Mouse (Mus musculus) megakaryocyte, embryonic 14.5 days (primary cell): ENCODE measurements around the gene Ddx43. TPM values are rescaled to one million over a fixed set of nuclear protein-coding genes. Genes with fewer than 3 reads are reported as not detected.
A peak's percentile ranks its signal among the peaks of the same experiment; 100 is the strongest.

Experiments used
- H3K27me3 ChIP-seq: replicated peaks from 2 replicates; pipeline ENCODE3; 2012; ENCODE audit warnings: inconsistent platforms
- H3K36me3 ChIP-seq: replicated peaks from 2 replicates; pipeline ENCODE3; 2012; ENCODE audit warnings: low read length, inconsistent platforms, mixed read lengths
- H3K4me1 ChIP-seq: 2 replicates; pipeline ENCODE4 v1.6.1; 2012; ENCODE audit warnings: inconsistent platforms
- H3K4me3 ChIP-seq: replicated peaks from 2 replicates; pipeline ENCODE3; 2012; ENCODE audit warnings: moderate library complexity, mild to moderate bottlenecking, inconsistent platforms
- H3K9me3 ChIP-seq: 2 replicates; pipeline ENCODE4 v1.6.1; 2012; ENCODE audit warnings: inconsistent platforms
- FLI1 ChIP-seq: IDR thresholded peaks from 2 replicates; pipeline ENCODE4 v1.6.1; 2012; ENCODE audit warnings: low read length, inconsistent platforms, mixed read lengths
- GATA1 ChIP-seq: IDR thresholded peaks from 3 replicates; pipeline ENCODE4 v1.6.1; 2012; ENCODE audit warnings: mixed read lengths, low read length, inconsistent platforms, borderline replicate concordance
- polyA plus RNA-seq: library from polyadenylated mRNA; stranded (reverse); fragments of >175 nt; gene quantifications from 2 replicates; pipeline ENCODE4 v1.2.3, GENCODE M21; 2012; ENCODE audit warnings: low replicate concordance; ENCODE audit not compliant: insufficient read depth

Gene Ddx43
- polyA plus RNA-seq, 1 experiment, result 0.07 TPM

DNA sequence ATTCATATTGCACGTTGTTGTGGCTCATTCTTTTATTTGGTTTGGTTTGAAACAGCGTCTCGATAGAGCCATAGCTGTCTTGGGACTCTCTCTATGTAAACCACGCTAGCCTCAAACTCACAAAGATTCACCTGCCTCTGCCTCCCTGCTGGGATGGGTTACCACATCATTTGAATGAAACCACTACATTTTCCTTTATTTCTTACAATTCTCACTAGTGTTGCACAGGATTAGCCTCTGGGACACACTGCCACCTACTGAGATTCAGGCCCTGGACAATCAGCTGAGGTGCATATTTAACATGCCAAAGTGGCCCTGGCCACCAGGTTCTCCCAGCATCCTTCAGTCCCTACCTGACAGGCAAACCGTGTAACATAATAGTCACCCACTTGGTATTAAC is 43.8 kb downstream of the Ddx43 start:
- Histone ChIP-seq H3K4me3 (no peak overlapping the region), H3K36me3 (peaks cover 25% of the 10 kb centered on the region), H3K27me3 (peaks cover 3% of the 10 kb centered on the region), H3K4me1 (peaks cover 46% of the 10 kb centered on the region), H3K9me3 (no peaks in the 10 kb centered on the region)
- no peak for TF ChIP-seq GATA1

DNA sequence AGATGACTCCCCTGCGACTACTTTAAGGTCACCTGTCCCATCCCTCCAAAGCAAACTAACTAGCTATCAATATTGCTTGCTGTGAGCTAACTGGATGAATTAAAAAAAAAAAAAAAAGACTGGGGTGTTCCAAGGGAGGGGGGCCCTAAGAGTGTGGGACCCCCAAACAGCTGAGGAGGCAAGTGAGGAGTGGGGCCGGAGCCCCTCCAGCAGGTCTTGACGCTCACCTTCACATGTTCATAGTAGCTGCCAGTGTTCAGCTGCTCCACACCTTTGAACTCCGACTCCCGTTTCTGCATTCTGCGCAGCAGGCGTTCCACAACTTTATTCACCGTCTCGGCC is 46.6 kb downstream of the Ddx43 start:
- TF ChIP-seq FLI1 (no peak), GATA1 (no peak)
- peak overlapping the region; percentile 96 for H3K4me3 ChIP-seq

DNA sequence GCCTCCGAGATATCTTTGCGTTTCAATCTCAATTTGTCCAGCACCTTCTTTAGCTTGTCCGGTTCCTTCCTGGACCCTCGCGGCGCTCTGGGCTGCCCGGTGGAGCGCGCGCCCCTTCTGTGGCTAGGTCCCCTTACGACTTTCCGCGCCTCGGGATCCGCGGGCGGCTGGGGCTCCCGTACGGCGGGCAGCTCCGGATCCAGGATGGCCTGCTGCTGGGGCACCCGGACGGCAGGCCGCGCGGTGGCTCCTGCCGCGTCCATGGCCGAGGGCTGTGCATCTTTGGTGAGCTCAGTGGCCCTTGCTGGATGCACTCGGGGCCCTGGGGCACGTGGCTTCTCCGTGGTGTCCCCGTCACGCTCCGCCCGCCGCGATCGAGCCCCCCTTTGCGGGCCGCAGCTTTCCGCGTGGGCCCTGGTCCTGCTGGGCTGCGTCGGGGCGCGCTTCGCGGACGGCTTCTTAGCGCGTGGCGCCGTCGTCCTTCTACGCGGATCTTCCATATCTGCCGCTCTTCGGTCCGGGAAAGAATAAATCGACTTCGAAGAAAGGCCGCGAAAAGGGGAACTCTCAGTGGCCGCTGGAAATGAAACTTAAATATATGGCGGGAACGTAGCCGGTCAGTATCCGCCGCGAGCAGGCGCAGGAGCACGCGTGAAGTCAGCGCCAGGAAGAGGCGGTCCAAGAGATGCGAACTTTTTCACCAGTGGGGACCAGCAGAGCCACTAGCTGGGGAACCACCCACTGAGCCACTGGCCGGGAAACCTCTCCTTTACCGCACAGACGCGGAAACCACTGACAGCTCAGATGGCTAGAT is 47.2 kb downstream of the Ddx43 start, which contains the start of gene Cgas:
TSS of gene Cgas (minus strand) at position 659 of the 814 bp plus-strand sequence.
- Histone ChIP-seq H3K36me3 (peaks cover 4% of the 10 kb centered on the region), H3K4me1 (peaks cover 53% of the 10 kb centered on the region), H3K27me3 (peaks cover 12% of the 10 kb centered on the region), H3K9me3 (no peaks in the 10 kb centered on the region), H3K4me3 (peak within 1 kb of the TSS; percentile 96)
- no peak for TF ChIP-seq FLI1
- no peak for TF ChIP-seq GATA1

More for the DNA sequence above, 46.6 kb downstream of the Ddx43 start:
- Histone ChIP-seq H3K27me3 (peaks cover 12% of the 10 kb centered on the region), H3K4me1 (peaks cover 47% of the 10 kb centered on the region), H3K36me3 (peaks cover 4% of the 10 kb centered on the region), H3K9me3 (no peaks in the 10 kb centered on the region)

DNA sequence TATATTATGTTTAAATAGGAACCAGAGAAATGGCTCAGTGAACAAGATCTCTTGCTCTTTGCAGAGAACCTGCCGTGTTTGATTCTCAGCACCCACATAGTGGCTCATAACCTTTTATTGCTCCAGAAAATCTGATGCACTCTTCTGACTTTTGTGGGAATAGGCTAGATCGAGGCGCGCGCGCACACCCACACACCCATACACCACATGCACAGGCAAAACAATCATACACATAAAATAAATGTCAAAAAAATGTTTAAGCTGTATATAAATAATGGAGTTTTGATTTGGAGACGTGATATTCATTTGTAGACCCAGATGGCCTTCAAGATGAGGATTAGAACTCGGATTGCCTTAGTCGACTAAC is 52.0 kb downstream of the Ddx43 start:
- peaks cover 54% of the 10 kb centered on the region for H3K4me1 ChIP-seq
- TF ChIP-seq FLI1 (no peak), GATA1 (no peak)
- H3K9me3 ChIP-seq, result no peaks in the 10 kb centered on the region
- H3K36me3 ChIP-seq, result peaks cover 14% of the 10 kb centered on the region
- H3K27me3 ChIP-seq, result peaks cover 12% of the 10 kb centered on the region
- peak overlapping the region; percentile 99 for H3K4me3 ChIP-seq

DNA sequence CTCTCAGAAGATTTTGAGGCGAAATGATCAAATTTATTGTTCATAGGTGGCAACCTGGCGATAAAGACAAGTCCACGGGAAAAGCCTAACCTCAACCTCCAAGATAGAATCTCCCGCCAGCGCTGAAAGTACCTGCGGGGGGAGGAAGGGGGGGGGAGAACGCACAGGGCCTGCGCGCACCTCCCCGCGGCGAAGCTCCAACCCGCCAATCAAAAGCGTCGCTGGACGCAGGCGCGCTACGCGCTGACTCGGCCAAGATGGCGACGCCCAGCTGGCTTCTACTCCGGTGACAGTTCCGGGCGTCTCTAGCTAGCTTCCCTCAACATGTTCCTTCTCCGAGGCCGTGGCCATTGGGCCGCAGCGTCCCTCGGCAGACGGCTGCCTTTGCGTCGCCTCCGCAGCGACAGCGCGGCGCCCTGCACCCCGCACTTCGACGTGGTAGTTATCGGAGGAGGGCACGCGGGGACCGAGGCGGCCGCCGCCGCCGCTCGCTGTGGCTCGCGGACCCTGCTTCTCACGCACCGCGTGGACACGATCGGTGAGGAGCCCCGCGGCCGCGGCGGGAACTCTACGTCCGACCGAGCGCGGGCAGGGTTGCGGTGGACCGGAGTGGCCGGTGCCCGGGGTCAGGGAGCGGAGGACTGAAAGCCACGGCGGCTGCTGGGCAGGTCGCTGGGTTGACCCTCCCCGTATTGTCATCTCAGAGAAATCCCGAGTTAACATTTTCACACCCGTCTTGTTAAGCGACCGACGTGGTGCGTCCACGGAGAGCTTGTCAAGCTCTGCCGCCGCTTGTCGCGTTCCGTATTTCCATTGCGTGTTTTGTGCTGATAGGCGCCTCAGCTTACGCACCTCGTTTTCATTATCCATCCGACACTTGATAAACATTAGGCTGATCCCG is 52.6 kb downstream of the Ddx43 start, which contains the start of the genes Mto1 and Gm17324:
TSS of gene Mto1 (plus strand) at position 236 of the 901 bp plus-strand sequence.
TSS of gene Gm17324 (minus strand) at position 814 of the 901 bp plus-strand sequence.
- peaks cover 50% of the 10 kb centered on the region for H3K4me1 ChIP-seq
- no peaks in the 10 kb centered on the region for H3K9me3 ChIP-seq
- peaks cover 20% of the 10 kb centered on the region for H3K36me3 ChIP-seq
- peak within 1 kb of the TSS; percentile 99 for H3K4me3 ChIP-seq
- peaks cover 12% of the 10 kb centered on the region for H3K27me3 ChIP-seq
- no peak for TF ChIP-seq GATA1
- TF ChIP-seq FLI1, result no peak

DNA sequence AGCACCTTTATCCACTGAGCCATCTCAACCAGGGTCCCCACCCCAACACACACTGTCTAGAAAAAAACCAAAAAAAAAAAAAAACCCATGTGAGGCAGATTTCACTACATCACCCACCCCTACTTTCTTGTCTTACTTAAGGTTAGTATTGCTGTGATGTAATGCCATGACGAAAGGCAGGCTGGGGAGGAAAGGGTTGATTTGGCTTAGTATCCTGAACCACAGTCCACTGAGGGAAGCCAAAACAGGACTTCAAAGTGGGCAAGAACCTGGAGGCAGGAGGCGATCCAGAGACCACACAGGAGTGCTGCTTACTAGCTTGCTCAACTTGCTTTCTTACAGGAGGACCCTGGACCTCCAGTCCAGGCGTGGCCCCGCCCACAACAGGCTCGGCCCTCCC is 54.8 kb downstream of the Ddx43 start:
- Histone ChIP-seq H3K4me1 (peaks cover 55% of the 10 kb centered on the region), H3K4me3 (no peak overlapping the region), H3K9me3 (no peaks in the 10 kb centered on the region), H3K27me3 (peaks cover 4% of the 10 kb centered on the region), H3K36me3 (peaks cover 40% of the 10 kb centered on the region)
- no peak for TF ChIP-seq FLI1
- no peak for TF ChIP-seq GATA1

DNA sequence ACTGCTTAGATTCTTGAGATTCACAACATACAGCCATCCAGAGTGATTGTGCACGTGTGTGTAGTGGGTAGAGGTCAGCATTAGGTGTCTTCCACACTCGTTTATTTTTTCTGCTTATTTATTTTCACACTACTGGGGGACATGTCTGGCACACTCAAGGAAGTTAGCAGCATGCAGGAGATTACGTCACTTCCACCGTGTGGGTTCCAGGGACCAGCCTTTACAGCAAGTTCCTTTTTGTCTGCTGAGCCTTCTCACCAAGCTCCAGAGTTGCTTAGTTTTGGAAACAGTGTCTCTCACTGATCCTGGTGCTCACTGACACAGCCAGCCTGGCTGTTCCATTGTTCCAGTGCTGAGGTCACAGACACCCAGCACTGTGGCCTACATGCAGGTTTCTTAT is 55.8 kb downstream of the Ddx43 start:
- H3K36me3 ChIP-seq, result peaks cover 50% of the 10 kb centered on the region
- H3K4me1 ChIP-seq, result peaks cover 55% of the 10 kb centered on the region
- TF ChIP-seq GATA1, result no peak
- TF ChIP-seq FLI1, result no peak
- no peaks in the 10 kb centered on the region for H3K27me3 ChIP-seq
- no peaks in the 10 kb centered on the region for H3K9me3 ChIP-seq
- peak overlapping the region; percentile 83 for H3K4me3 ChIP-seq

DNA sequence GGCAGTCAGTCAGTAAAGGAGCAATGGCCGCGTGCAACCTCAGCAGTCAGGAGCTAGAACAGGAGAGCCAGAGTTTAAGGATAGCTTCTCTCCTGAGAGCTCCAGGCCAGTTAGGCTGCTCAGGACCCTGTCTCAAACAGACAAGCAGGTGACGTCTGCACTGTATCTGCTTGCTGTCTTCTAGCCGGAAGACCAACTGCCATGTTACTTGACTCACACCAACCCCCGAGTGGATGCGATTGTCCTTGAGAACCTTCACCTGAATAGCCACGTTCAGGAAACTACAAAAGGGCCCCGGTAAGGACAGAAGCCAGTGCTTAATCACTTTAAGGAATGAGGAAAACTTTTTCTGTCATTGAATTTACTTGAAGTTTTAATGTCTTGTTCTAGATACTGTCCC is 61.4 kb downstream of the Ddx43 start:
- Histone ChIP-seq H3K9me3 (no peaks in the 10 kb centered on the region), H3K27me3 (no peaks in the 10 kb centered on the region), H3K36me3 (peaks cover 89% of the 10 kb centered on the region), H3K4me1 (peaks cover 34% of the 10 kb centered on the region), H3K4me3 (no peak overlapping the region)
- TF ChIP-seq GATA1 (no peak), FLI1 (no peak)

DNA sequence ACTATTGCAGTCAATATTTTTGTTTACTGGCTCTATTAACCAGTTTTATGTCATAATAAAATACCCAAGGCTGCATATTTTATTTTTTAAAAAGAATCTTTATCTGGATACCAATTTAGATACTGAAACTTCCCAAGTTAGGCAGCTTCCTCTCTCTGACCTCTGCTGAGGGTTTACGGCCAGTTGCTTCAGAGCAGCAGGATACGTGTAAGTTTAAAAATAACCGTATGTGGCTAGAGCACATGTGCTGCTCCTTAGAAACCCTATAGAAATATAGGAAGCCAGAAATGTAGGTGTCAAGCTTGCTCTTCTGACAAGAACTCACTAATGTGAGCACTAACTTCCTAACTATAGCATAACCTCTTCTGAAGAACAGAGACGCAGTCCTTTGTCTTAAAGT is 67.8 kb downstream of the Ddx43 start:
- no peaks in the 10 kb centered on the region for H3K27me3 ChIP-seq
- peaks cover 87% of the 10 kb centered on the region for H3K36me3 ChIP-seq
- H3K4me1 ChIP-seq, result peaks cover 41% of the 10 kb centered on the region
- no peak overlapping the region for H3K4me3 ChIP-seq
- no peaks in the 10 kb centered on the region for H3K9me3 ChIP-seq
- TF ChIP-seq FLI1, result no peak
- no peak for TF ChIP-seq GATA1

DNA sequence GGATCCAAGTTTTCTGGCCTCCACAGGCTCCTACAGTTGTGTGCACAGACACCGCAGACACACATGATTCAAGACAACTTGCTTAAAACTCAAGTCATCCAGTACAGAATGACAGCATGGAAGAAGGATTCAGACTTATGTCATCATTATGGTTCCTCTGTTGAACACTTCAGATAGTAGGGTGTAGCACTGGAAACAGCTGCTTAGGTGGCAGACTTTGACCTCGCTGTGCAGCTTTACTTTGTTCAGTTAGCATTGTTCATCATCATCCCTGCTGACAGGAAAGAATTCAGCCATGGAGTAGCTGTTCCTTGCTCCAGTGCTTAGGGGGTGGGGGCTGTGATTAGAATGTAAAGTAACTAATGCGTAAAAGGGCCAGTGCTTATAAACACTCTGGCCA is 70.1 kb downstream of the Ddx43 start:
- Histone ChIP-seq H3K27me3 (no peaks in the 10 kb centered on the region), H3K4me3 (no peak overlapping the region), H3K4me1 (peaks cover 33% of the 10 kb centered on the region), H3K36me3 (peaks cover 87% of the 10 kb centered on the region), H3K9me3 (no peaks in the 10 kb centered on the region)
- TF ChIP-seq FLI1, result no peak
- TF ChIP-seq GATA1, result no peak

Other genes with a start within 250 kb of the Ddx43 start
- 0.09 TPM in 1 of 2 replicates, not detected in the other for gene Gsta4, start 213.0 kb upstream of the Ddx43 start, polyA plus RNA-seq
- gene Gsta1, start 165.1 kb upstream of the Ddx43 start, polyA plus RNA-seq, result not detected in 2 replicates
- not detected in 2 replicates for gene Gm3776, start 138.6 kb upstream of the Ddx43 start, polyA plus RNA-seq
- gene Gm10639, start 105.9 kb upstream of the Ddx43 start, polyA plus RNA-seq, result not detected in 2 replicates
- gene Omt2a, start 81.0 kb upstream of the Ddx43 start, polyA plus RNA-seq, result not detected in 2 replicates
- gene Omt2b, start 68.2 kb upstream of the Ddx43 start, polyA plus RNA-seq, result not detected in 2 replicates
- not detected in 2 replicates for gene Gsta2, start 40.0 kb upstream of the Ddx43 start, polyA plus RNA-seq
- gene Dppa5a, start 27.6 kb upstream of the Ddx43 start, polyA plus RNA-seq, result not detected in 2 replicates
- not detected in 2 replicates for gene Ooep, start 17.1 kb upstream of the Ddx43 start, polyA plus RNA-seq
- gene Cgas, start 47.5 kb downstream of the Ddx43 start, polyA plus RNA-seq, result 2.0 and 2.8 TPM in 2 replicates
- gene Mto1, start 52.4 kb downstream of the Ddx43 start, polyA plus RNA-seq, result 5.6 and 19.5 TPM in 2 replicates
- gene Gm17324, start 53.0 kb downstream of the Ddx43 start, polyA plus RNA-seq, result 0.54 TPM in 1 of 2 replicates, not detected in the other
- gene Eef1a1, start 93.4 kb downstream of the Ddx43 start, polyA plus RNA-seq, result 154 and 597 TPM in 2 replicates
- 2.9 TPM in 1 of 2 replicates, not detected in the other for gene Slc17a5, start 192.3 kb downstream of the Ddx43 start, polyA plus RNA-seq
- gene Cd109, start 219.8 kb downstream of the Ddx43 start, polyA plus RNA-seq, result 0.53 TPM in 1 of 2 replicates, not detected in the other